Mouse (Mus musculus) cerebellum, postnatal 4 days (tissue): ENCODE measurements around the gene Kctd8.
"Not testable (repeated sequence)": the region's sequence is repeated elsewhere in the genome, so short reads cannot be mapped to it uniquely, and the experiment has no call there.

Experiments used
- DNase-seq, 2 experiments: peaks; one replicate each; pipeline ENCODE4 v3.0.0; 2022; ENCODE audit warnings: low spot score in 2 of 2, mixed read lengths in 1 of 2

Kctd8 gene

DNA sequence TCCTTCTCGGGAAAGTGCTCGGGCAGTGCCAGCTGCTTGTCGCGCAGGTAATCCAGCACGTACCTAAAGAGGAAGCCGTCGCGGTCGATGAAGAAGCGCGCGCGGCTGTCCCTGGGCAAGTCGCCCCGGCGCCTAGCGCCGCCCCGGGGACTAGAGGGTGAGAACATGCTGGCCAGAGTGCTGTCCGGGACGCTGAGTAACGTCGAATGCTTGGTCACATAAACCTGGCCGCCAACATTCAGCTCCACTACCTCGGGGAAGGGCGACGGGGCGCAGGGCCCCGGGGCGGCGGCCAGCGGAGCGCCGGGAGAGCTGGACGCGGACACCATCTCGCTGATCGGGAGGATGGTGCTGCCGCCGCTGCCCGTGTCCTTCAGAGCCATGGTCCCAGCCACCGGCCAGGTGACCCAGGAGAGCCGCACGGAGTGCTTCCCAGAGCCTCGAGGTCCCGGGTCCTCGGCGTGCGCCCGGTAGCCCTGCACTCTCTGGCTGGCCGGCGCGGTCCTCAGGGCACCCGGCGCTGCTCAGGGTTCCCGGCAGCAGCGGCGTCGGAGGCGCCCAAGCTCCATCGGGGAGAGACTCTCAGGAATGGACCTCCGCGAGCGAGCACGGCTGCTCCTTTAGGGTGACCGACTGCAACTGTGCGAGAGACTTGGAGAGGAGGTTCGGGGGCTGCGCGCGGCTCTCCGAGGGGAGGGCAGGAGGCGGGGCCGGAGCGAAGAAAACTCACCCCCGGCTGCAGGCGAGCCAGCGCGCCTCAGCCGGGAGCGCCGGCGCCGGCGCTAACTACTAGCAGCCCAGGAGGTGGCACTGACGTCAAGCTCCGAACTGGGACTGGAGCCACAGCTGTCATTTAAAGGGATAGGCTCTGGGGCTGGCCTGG, at the start of gene Kctd8:
TSS of gene Kctd8 (minus strand) at position 761 of the 883 bp plus-strand sequence.
- peak; percentile 57 to 73 for DNase-seq

DNA sequence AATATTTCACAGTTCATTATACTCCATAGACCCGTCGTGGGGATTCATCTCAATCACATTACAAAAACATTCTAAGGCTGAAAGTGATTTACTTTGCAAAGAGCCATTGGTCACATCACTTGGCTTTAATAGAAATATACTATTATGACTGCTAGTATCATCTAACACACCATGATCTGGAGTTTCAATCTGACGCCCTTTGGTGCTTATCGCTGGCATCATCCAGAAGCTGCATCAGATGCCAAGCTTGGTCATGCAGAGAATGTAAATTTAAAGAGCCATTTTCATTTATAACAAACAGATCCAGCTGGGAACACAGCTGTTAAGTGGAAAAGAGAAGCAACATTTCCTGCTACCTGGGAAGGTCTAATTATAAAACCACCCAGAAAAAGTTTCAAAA, 37.6 kb upstream of the Kctd8 start:
- DNase-seq = no peak

DNA sequence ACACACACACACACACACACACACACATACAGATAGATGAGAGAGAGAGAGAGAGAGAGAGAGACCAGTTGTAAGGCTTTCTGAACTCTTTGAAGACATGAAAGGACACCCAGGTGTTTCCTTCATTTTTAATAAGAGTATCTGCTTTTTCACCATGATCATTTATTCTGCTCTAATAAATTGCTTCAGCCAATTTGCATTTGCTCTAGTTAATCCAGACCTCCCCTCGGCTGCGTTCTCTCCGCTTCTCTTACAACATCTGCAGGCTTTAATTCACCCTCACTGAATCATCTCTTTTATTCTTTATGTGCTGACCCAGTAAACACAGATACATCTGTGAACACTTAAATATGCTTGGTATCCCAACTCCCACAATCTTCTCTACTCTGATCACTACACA, 9.1 kb upstream of the Kctd8 start:
- DNase-seq = no peak

DNA sequence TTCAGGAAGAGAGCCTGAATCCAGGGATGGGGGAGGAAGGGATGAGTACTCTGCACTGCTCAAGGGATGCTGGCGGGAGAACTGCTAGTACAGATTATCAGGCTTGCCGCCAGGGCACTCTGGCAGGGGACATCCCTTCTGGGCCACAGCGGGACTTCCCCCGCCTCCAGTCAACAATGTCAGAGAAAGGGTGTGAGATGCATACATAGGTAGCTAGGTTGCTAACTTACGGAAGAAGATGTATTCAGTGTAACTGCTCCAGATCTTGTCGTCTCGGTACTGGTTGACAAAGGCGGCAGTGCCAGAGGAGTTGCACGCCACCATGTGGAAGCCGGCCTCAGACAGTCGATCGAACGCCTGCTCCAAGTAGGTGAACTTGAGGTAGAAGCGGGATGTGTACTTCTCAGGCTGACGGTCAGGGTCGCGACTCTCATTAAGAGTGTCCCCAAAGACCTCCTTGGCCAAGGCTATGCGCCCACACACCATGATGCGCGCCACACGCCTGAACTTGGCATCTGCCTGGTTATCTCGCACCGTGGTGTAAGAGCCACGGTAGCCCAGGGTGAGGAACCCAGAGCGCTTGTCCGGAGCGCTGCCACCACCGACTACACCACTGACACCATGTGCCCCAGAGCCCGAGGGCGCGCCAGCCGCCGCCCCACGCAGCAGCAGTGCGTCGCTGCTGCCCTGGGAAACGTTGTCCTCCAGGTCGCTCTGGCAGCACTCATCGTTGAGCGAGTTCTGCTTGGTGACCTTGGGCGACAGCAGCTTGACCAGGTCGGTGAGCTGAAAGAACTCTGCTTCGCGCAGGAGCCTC, 1.2 kb downstream of the Kctd8 start:
- peak; percentile 34 to 68 for DNase-seq

DNA sequence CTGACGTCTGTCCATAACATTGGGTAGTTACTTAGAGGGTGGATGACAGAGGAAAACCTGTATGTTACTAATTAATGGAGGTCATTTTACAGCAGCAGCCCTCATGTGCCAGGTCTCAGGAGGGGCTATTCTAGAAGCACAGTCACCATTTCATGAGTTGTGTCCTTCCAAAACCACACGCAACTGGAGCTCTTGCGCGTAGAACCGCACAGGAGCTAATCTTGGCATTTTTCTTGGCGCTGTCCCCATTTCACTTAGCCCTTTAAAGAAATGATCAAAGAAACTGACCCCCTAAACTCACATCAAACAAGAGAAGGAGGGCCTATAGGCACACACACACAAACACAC, 1.9 kb downstream of the Kctd8 start:
- DNase-seq = no peak

DNA sequence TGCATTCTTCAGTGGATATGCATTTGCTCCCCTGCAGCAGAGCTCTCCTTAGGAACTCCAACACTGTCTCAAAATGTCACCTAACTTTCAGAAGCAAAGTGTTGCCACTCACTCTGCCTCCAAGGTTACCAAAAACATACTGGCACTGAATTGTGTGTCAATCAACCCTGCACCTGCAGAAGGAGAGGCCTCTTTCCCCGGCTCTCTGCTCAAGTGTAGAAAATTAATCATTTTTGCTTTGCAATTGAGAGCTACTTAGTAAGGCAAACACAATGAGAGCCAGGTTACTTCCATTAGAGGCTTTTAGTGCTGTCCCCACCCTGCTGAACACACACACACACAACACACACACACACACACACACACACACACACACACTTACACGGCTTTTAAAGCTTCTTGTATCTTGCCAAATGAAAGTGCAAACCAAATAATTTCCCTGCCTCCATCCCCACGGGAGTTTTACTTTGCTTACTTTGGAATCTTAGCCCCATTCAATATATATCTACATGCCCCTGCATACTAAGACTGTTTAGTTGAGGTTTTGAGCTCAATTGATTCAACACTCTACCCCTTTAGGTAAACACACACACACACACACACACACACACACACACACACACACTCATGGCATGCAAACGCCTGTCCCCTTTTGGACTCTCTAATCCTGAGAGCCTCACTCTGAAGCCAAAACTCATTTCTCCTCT, 2.4 kb downstream of the Kctd8 start:
- no peak for DNase-seq

DNA sequence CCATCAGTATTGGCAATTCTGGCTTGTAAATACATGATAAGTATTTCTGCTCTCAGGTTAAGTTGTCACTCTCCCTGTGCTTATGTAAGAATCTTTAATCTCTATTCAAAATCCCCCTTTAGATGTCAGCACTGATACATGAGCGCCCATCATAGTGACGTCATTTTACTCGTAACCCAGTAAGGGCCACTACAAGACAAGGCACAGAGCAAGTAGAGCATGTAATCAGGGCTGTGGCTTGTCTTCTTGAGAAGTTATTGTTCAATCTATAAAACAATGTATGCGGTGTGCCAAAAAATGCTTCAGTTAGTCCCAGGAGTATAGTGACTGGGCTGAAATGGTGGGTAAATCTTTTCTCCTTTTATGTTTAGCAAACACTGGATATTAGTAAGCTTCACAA, 13.9 kb downstream of the Kctd8 start:
- no peak for DNase-seq

DNA sequence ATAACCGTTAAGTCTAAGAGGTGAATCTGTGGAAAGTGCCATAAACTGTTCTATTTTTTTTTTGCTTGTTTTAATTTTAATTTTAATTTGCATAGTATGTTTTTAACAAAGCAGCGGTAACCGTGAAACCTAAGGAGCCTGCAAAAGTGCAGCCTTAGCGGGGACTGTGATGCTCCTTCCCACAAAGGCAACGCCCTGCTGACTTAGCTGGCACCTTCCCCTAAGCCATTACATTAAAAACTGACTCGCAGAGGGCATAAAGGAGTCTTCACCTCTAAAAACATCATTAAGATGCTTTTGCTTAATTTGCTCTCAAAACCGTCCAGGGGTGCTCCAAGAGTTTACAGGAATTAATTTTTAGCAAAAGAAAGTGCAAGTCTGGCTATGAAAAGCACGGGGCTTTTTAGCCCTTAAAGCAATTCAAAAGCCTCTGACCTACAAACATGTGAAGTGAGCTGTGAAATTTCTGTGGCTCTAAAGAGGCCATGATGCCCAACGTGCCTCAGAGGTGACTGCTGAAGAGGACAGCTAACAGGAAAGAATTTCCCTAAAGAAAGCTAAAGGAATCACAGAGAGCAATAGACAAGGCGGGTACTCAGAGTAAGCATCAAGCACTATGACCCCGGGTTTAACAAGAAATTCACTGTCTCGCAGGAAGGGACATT, 16.8 kb downstream of the Kctd8 start:
- DNase-seq = no peak

DNA sequence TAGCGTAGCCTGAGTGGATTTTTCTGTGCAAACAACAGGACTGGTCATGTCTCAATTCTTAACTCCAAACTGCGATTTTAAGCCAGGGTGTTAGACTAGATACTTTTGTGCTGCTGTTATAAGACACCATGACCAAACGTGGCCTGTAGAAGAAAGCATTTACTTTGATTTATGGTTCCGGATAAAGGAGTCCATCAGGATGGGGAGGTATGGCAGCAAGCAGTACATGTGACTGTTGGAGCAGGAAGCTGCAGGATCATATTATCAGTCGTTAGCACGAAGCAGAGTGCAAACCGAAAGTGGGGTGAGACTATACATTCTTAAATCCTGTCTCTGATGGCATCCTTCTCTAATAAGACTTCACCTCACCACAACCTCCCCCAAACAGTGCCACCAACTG, 28.9 kb downstream of the Kctd8 start:
- DNase-seq = no peak

DNA sequence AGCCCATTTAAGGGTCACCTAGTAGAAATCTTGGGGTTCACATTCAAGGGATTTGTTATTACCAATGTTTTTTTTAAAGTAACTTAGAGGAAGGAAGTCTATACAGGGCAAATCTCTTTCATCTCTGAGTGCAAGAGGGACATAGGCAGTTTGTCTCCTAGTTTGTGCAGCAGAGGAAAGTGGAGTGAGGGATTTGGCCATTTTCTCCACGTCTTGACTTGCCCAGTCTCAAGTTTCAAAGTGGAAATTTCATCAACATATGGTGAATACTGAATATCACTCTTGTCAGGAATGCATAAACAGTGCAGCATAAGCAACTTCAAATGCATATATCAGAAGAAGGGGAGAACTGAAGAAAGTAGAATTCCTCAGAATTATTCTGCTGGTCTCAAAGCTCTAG, 39.8 kb downstream of the Kctd8 start:
- DNase-seq = no peak

DNA sequence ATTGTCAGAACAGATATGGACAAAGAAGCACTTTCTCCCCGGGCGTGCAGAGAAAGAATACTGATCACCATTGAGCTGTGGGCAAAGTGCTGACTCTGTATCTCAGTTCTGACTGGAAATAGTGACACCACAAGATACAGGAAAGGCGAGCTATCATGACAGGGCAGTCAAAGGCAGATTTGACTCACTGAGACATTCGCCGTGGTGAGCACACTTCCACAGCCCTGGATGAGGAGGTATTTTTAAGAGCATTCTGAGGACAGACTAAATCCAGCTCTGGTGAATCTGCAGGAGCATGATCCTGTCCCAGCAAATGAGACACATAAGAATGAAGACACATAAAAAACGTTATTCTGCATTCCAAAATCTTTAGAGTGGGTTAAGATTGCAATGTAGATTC, 49.1 kb downstream of the Kctd8 start:
- DNase-seq = no peak

DNA sequence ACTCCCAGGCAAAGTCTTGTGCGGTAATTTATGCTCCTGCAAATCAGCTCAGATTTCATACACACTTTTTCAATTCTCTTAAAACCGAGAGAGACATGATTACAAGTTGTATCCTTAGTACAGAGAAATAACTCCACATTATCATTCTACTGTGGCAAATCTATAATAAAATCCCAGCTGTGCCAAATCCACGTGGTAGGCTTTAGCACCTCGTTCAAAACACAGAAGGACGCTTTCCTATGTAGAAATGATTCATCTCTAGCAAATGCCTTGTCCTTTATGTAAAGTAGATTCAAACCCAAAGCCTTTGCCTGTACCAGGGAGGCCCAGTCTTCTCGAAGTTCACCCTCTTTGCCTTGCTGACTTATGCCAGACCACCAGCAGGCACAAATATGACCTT, 57.1 kb downstream of the Kctd8 start:
- no peak for DNase-seq

DNA sequence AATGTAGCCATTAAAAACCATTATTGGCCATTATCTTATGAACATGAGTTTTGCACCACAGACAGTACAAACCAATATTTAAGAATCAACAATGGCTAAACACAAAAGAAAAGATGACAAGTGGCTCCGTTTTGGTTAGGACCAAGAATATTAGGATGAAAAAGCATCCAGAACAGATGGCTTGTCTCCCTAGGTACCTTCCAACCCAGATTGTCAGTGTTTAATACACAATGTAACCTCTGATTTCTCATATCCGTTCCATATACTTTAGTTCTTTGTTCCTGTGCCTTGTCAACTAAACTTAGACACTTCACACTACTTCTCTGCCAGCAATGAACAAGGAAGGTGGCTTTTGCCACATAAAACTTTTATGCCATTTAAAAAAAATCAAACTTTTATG, 89.1 kb downstream of the Kctd8 start:
- no peak for DNase-seq

DNA sequence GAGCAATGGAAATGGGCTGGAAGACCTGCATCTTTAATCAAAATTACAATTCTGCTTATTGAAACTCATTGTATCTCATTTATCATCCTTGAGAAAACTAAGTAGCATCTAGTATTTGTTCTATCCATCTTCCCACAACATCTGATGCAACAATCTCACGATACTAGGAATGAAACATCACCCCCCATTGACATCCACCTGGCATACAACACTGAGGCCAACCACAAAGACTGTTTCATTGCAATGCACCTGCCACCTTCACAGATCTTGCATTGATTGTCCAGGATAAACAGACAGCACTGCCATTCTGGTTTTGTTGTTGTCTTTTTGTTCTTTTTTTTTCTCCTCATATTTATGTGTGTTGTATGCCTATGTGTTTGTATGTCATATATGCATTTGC, 99.5 kb downstream of the Kctd8 start:
- no peak for DNase-seq

DNA sequence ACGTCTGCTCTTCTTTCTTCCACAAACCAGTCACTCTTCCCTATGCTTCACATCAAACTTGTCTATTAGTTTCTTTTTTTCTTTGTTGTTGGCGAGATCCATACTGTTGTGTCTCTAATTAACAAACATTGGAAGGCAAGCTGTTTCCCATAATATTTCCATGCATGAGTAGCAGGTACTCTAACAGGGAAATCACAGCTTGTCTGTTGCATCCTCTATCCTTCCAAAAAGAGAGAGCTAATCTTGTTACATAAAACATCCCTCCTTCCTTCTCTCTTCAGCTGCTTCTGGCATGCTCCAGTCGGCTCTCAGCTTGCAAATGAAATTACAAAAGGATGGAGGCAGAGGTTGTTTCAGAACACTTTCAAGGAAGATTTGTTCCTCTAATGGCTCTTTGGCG, 107.9 kb downstream of the Kctd8 start:
- DNase-seq = no peak

DNA sequence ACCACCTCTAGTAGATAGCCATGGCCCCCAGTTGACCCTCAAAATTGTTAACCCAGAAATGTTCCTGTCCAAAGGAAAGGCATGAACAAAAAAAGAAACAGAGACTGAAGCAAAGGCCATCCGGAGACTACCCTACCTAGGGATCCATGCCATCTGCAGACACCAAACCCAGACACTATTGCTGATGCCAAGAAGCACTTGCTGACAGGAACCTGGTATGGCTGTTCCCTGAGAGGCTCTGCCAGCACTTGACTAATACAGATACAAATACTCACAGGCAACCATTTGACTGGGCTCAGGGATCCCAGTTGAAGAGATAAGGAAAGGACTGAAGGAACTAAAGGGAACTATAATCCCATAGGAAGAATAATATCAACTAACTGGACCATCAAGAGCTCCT, 109.8 kb downstream of the Kctd8 start:
- DNase-seq = not testable (repeated sequence)

DNA sequence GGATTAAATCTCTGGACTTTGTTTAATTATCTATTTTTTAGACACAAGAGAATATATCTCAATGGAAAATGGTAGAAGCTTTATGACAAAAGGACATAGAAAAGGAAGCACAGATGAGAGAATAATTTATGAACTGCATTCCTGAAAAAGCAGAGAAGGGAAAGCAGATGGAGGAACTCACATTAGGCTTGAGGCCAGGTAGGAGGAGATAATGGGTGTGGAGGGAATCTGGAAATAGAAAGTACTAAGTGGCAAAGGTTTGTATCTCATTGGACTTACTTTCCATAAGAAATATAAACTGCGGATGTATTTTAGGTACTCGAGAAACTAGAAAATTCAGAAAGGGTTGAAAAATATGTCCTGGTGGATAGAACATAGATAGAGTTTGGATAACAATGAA, 114.3 kb downstream of the Kctd8 start:
- no peak for DNase-seq

DNA sequence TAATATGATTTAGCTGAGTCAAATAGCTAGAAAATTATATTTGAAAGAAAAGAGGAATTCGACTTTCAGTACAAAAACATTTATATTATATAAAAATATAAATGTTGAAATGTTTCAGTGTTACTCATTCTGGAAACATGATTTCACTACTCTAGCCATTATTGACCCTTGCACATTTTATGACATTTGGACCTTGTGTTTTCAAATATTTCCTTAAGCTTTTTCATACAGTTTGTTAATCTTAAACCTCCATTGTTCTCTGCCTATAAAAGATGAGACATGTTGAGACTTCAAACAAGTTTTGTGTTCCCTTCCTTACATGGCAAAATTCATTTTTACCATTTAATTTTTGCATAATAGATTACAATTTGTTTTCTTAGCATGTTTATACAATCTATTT, 118.9 kb downstream of the Kctd8 start:
- no peak for DNase-seq

DNA sequence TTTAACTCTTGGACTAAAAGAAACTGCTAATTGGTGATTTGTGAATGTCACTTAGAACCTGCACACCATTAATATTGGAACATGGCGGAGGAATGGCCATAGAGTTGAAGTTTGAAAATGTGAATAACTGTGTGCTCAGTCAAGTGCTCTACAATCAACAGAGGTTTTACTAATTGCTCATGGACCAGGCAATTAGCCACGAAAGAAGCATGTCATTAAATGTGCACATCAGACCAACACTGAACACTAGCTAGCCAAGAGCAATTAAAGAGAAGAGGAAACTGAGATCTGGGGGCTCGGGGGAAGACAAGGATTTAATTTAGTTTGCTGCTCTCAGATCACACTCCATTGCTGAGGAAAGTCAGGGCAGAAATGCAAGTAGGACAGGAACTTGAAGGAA, 126.3 kb downstream of the Kctd8 start:
- DNase-seq = no peak

DNA sequence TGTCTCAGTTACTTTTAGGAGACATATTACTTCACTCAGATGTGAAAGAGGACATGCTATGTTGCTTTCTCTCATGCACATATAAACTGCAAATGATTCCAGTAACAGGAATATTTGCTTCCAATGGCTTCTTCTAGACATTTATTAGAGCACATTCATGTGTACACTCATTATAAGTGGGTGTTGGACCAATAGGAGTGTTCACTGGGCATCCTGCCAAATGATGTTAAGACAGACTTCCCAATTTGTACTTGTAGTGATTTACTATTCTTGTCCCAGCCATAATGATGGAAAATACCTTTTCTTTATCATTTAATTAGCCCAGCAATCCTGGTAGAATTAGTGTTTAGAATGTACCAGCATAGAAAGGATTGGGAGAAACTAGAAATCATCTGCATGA, 132.1 kb downstream of the Kctd8 start:
- no peak for DNase-seq

DNA sequence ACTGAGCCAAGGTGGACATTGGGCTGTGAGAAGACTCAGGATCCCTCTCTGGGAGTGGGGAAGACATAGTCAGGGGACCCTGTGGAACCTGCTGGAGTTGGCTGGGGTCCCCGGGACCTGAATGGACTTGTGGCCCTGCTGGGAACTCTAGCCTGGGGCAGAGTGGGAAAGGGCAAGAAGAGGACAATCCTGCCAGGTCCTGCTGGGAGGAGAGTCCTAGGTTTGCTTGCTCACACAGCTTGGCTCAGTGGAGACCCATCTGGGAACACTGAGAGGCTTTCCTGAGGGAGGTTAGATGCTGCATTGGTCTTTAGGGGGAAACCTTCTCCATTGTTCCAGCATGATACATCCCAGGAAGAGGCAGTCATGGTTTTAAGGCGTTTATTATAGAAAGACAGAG, 133.8 kb downstream of the Kctd8 start:
- no peak for DNase-seq

DNA sequence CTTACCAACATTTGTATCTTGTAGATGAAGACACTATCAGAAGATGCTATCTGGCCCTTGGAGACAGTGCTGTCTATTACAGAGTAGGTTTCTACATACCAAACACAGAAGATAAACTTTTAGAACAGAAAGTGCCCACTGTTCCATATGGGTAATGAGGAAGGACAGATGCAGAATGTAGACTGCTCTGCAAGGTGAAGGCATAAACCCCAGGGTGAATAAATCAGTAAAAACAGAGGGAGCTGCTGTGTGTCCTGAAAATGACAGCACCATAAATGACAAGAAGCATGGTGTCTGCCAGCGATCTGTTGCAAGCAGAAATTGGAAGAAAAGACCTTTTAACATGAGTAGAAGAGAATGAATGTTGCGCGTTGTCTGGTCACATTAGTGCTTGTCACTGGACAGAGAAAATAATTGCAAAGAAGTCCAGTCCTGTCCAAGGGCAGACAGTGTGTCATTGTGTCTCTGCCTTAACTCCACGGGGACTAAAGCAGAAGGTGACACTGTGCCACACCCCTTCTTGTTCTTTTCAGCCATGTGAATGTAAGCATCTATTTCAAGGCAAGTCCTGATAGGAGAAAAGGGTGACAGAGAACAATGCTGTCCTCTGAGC, 181.5 kb downstream of the Kctd8 start:
- DNase-seq = no peak
